Mouse (Mus musculus) embryonic stem cell, embryonic (primary cell): Measurements from ENCODE around the gene Bmp8b.

Experiments used
- CTCF ChIA-PET, 4 experiments: fragments of 300-600 bp in 2 of 4; fragments of 350-600 bp in 2 of 4; sonication (Branson Sonifier 250); formaldehyde crosslinking; loops; one replicate each; lab custom pipeline; 2022; ENCODE audit warnings: inconsistent platforms in 2 of 4; lab: Charles Lee
- POLR2A ChIA-PET, 4 experiments: fragments of 300-600 bp in 2 of 4; fragments of 350-600 bp in 2 of 4; sonication (Branson Sonifier 250); formaldehyde crosslinking; loops; one replicate each; lab custom pipeline; 2022; ENCODE audit warnings: antibody characterized with exemption in 4 of 4, inconsistent platforms in 1 of 4; lab: Charles Lee

Gene Bmp8b

DNA sequence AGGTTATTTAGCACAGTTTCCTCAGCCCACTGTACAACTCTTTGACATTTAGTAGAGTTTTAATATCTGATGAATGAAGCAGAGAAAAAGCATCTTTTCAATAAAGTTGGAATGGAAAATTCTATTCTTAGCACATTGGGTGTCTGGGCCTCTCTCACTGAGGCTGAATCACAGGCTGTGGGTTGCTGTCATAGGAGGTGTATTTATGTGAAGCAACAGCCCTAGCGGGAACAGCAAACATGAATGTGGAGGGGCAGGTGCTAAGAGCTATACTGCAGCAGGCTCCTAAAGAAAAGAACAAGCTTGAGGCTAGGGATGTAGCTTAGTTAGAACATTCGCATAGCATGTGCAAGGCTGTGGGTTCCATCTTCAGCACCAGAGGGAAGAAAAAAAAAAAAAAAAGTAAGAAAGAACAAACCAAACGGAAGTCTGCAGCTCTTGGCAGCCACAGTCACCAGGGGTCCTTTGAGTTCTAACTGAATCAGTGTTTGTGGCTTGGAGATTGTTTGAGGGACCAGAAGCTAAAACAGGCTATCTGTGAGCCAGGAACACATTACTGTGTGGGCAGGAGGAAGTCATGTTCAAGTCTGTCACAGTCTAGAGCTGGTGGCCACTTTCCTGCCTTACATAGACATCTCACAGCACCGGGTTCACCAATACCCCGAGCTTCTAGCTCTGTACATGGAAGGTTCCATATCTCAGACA, 42.6 kb downstream of the Bmp8b start:
- ChIA-PET POLR2A (interaction anchor here in 2 of 4 experiments (0.7 to 1.6 kb wide), 5 partner anchors 8 to 193 kb away, joined by 3 to 6 read pairs (median 4); partner anchors contain the start of gene Ppie (in 1 of the 2)), CTCF (interaction anchor here in 3 of 4 experiments (0.6 to 1.6 kb wide), 7 partner anchors 37 to 1081 kb away, joined by 3 to 5 read pairs (median 3); partner anchors contain the start of gene Nt5c1a (in 1 of the 3))

- CTCF ChIA-PET: no interaction called here
These were observed 47.0 kb downstream of the Bmp8b start for GRCm38 (mm10) chr4:123152003-123152402.

GRCm38 (mm10) chr4:123152976-123153375, 48.0 kb downstream of the Bmp8b start:
- ChIA-PET POLR2A (interaction anchor here in 2 of 4 experiments (1.2 kb wide), 2 partner anchors 8 to 13 kb away, joined by 4 to 5 read pairs; partner anchors contain the start of gene Ppie (in 1 of the 2)), CTCF (no interaction called here)

More at GRCm38 (mm10) chr4:123152003-123152402, 47.0 kb downstream of the Bmp8b start:
- POLR2A ChIA-PET: interaction anchor here in 1 of 4 experiments (0.7 kb wide), 1 partner anchor 12 kb away, joined by 5 read pairs; the partner anchor contains the start of gene Ppie

- ChIA-PET CTCF (interaction anchor here (0.6 to 2.5 kb wide), 25 partner anchors 17 to 787 kb away, joined by 3 to 16 read pairs (median 5); partner anchors contain the start of gene Nt5c1a (in 1 of the 4)), POLR2A (interaction anchor here in 1 of 4 experiments (0.7 to 1.5 kb wide), 3 partner anchors 15 to 788 kb away, joined by 3 to 4 read pairs (median 3); partner anchors contain the start of gene Ppie)
These were observed 50.0 kb downstream of the Bmp8b start for GRCm38 (mm10) chr4:123155004-123155403.

- CTCF ChIA-PET: interaction anchor here (0.6 to 2.5 kb wide), 23 partner anchors 16 to 374 kb away, joined by 3 to 16 read pairs (median 5); partner anchors contain the start of gene Nt5c1a (in 1 of the 4)
- POLR2A ChIA-PET: interaction anchor here in 2 of 4 experiments (0.7 to 1.5 kb wide), 7 partner anchors 10 to 788 kb away, joined by 3 to 4 read pairs (median 3); partner anchors contain the start of gene Ppie (in 2 of the 2)
These were observed 50.5 kb downstream of the Bmp8b start for GRCm38 (mm10) chr4:123155427-123155826.

DNA sequence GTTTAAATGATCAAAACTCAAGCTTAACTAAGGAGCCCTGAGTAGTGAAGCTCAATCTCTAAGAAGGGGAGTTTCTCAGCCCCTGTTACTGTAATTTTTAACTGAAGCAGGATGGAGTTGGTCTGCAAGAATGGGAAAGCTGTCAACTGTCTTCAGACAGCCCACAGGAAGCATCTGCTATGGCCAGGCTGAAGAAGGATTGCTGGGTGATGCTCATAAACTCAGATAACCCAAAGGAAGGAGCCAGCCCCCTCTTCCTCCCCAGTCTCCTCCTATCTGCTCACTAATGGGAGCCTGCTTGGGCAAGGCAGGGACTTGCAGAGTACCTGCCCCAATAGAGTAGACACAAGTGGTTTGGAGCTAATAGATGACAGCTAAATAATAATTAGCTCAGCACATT, 50.9 kb downstream of the Bmp8b start:
- POLR2A ChIA-PET: interaction anchor here in 2 of 4 experiments (0.7 to 1.5 kb wide), 7 partner anchors 9 to 788 kb away, joined by 3 to 4 read pairs (median 3); partner anchors contain the start of gene Ppie (in 2 of the 2)
- CTCF ChIA-PET: interaction anchor here (0.5 to 2.5 kb wide), 21 partner anchors 16 to 1811 kb away, joined by 3 to 16 read pairs (median 4); partner anchors contain the start of gene Nt5c1a (in 1 of the 4)

DNA sequence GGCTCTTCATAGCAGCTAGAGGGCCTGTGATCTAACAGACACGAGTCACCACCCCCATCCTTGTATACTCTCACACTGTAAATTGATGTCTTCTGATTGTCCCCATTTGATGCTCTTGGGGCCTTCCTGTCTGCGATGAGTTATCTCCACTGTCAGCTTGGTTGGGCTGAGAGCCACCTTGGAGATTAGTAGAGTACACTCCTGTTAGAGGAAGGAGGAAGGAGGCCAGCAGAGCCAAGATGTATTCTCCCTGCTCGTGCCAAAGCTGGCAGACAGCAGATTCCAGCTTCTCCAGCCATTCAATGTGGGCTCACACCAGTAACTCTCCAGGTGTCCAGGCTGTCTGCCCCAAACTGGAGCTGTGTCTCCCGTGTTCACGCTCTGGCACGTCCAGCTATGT, 55.6 kb downstream of the Bmp8b start:
- ChIA-PET POLR2A (interaction anchor here (0.6 to 6.7 kb wide), 19 partner anchors 8 to 523 kb away, joined by 3 to 41 read pairs (median 4); partner anchors contain the start of genes Ppie (in 2 of the 4), Nt5c1a (in 1 of the 4) and Pabpc4 (in 1 of the 4)), CTCF (interaction anchor here in 3 of 4 experiments (0.6 to 3.3 kb wide), 8 partner anchors 10 to 205 kb away, joined by 3 to 19 read pairs (median 3); no protein-coding TSS in a partner anchor)

GRCm38 (mm10) chr4:123161251-123161650, 56.3 kb downstream of the Bmp8b start:
- CTCF ChIA-PET: interaction anchor here in 3 of 4 experiments (0.6 to 3.3 kb wide), 8 partner anchors 11 to 206 kb away, joined by 3 to 19 read pairs (median 3); no protein-coding TSS in a partner anchor
- POLR2A ChIA-PET: interaction anchor here (0.7 to 6.7 kb wide), 12 partner anchors 10 to 128 kb away, joined by 3 to 41 read pairs (median 4); partner anchors contain the start of genes Ppie (in 2 of the 4) and Nt5c1a (in 1 of the 4)

- ChIA-PET POLR2A (interaction anchor here in 2 of 4 experiments (0.6 to 6.7 kb wide), 11 partner anchors 9 to 1688 kb away, joined by 3 to 41 read pairs (median 3); partner anchors contain the start of genes Cap1 (in 1 of the 2), Ppie (in 1 of the 2) and Yrdc (in 1 of the 2)), CTCF (interaction anchor here in 3 of 4 experiments (0.6 to 3.3 kb wide), 6 partner anchors 9 to 949 kb away, joined by 3 to 19 read pairs (median 6); no protein-coding TSS in a partner anchor)
These were observed 57.4 kb downstream of the Bmp8b start for GRCm38 (mm10) chr4:123162305-123162917.

- ChIA-PET POLR2A (interaction anchor here in 1 of 4 experiments (0.9 to 1.4 kb wide), 4 partner anchors 8 to 24 kb away, joined by 3 to 4 read pairs (median 3); partner anchors contain the start of gene Ppie), CTCF (no interaction called here)
These were observed 59.2 kb downstream of the Bmp8b start for GRCm38 (mm10) chr4:123164157-123164556.

DNA sequence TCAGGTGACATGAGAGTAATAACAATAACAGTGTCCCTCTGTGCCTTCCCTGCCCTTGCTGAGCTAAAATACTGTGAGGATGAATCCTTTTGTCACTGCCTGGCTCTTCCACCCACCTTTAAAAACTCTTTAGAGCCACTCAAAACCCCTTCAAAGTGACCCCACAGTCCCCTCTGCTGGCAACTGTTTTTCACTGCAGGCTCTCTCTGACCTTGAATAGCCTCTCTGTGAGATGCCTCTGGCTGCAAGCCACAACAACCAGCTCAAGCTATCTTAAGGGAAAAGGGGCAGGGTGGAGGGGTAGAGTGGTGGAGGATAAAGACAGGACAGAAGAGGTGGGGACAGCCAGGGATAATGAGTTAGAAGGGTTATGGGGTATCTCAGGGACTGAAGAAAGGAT, 66.8 kb downstream of the Bmp8b start:
- ChIA-PET CTCF (interaction anchor here (0.6 to 2.2 kb wide), 21 partner anchors 9 to 363 kb away, joined by 3 to 19 read pairs (median 3); partner anchors contain the start of genes Bmp8b (in 1 of the 4) and Ppie (in 1 of the 4)), POLR2A (interaction anchor here (0.6 to 4.5 kb wide), 22 partner anchors 10 to 587 kb away, joined by 3 to 41 read pairs (median 3); partner anchors contain the start of genes Ppie (in 3 of the 4), Bmp8b (in 1 of the 4) and Mycl (in 1 of the 4))
